Mouse (Mus musculus) bone marrow macrophage, adult 2 months (primary cell): Measurements from ENCODE around the gene Il16.

ENCODE experiments used
- CTCF ChIP-seq: IDR thresholded peaks from 2 replicates; pipeline ENCODE4 v1.5.1; 2012; ENCODE audit warnings: low read depth, mild to moderate bottlenecking, low read length, moderate library complexity
- POLR2A ChIP-seq: IDR thresholded peaks from 2 replicates; pipeline ENCODE4 v1.6.1; 2012; ENCODE audit warnings: mild to moderate bottlenecking, low read depth, low read length, borderline replicate concordance

DNA sequence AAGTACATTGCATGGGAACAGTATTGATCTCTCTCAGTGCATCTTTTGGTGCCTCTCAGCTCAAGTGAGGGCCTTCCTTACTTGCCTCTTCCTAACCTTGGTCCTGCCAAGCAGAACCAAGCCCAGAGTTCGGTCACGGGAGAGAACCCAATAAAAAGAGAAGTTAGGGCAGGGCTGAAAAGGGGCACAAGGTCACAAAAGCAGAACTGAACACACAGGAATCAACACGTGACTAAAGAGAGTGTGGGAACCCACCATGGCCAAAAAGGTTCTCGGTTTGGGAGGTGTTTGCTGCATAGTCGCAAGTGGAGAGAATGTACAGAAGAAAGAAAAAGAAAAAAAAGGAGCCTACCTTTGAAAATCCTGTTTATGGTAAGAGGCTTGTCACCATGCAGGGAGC, 100.0 kb downstream of the Il16 start:
- TF ChIP-seq CTCF (no peak), POLR2A (no peak)
